Mouse (Mus musculus) heart, embryonic 14.5 days (tissue): ENCODE data around the gene Phldb1. TPM values are rescaled to one million over a fixed set of nuclear protein-coding genes. Genes with fewer than 3 reads are reported as not detected.

Source experiments
- ATAC-seq: fragments of 200-750 bp; cut with Nextera tagmentation; 2 replicates; pipeline ENCODE4 v1.8.0; 2017; ENCODE audit warnings: low read depth, moderate TSS enrichment; ENCODE audit not compliant: insufficient number of reproducible peaks, insufficient read depth, low FRiP score
- H3K27ac ChIP-seq, 2 experiments: fragments of 200-500 bp in 1 of 2; fragments of 300-500 bp in 1 of 2; sonication (generic) in 1 of 2; replicated peaks in 1 of 2; 2 replicates each; pipeline ENCODE4 v1.5.1; 2012 to 2014; ENCODE audit warnings: low read depth in 2 of 2, low read length in 2 of 2, control low read depth in 1 of 2, mild to moderate bottlenecking in 1 of 2, mixed read lengths in 1 of 2; ENCODE audit not compliant: control insufficient read depth in 1 of 2, insufficient read depth in 1 of 2
- H3K27me3 ChIP-seq: fragments of 300-500 bp; sonication (generic); 2 replicates; pipeline ENCODE4 v1.6.1; 2014; ENCODE audit warnings: mild to moderate bottlenecking, low read length, control low read depth; ENCODE audit not compliant: control insufficient read depth, insufficient read depth
- H3K36me3 ChIP-seq: fragments of 300-500 bp; sonication (generic); 2 replicates; pipeline ENCODE4 v1.6.1; 2014; ENCODE audit warnings: mild to moderate bottlenecking, control low read depth, low read length, mixed read lengths; ENCODE audit not compliant: control insufficient read depth, insufficient read depth
- H3K4me1 ChIP-seq, 2 experiments: fragments of 200-500 bp in 1 of 2; fragments of 300-500 bp in 1 of 2; sonication (generic) in 1 of 2; 2 replicates each; pipeline ENCODE4 v1.6.1; 2012 to 2014; ENCODE audit warnings: low read length in 2 of 2, control low read depth in 1 of 2, mixed read lengths in 1 of 2; ENCODE audit not compliant: control insufficient read depth in 2 of 2, insufficient read depth in 2 of 2
- H3K4me2 ChIP-seq: fragments of 300-500 bp; sonication (generic); 2 replicates; pipeline ENCODE4 v1.6.1; 2014; ENCODE audit warnings: mild to moderate bottlenecking, low read length
- H3K4me3 ChIP-seq, 2 experiments: fragments of 200-500 bp in 1 of 2; fragments of 300-500 bp in 1 of 2; sonication (generic) in 1 of 2; 2 replicates each; pipeline ENCODE4 v1.5.1; 2012 to 2014; ENCODE audit warnings: low read length in 2 of 2, mild to moderate bottlenecking in 2 of 2, control low read depth in 1 of 2, low read depth in 1 of 2, moderate library complexity in 1 of 2; ENCODE audit not compliant: control insufficient read depth in 1 of 2, insufficient read depth in 1 of 2
- H3K9ac ChIP-seq: fragments of 300-500 bp; sonication (generic); 2 replicates; pipeline ENCODE4 v1.6.1; 2014; ENCODE audit warnings: mild to moderate bottlenecking, low read length
- H3K9me3 ChIP-seq: fragments of 300-500 bp; sonication (generic); 2 replicates; pipeline ENCODE4 v1.6.1; 2016; ENCODE audit warnings: low read length, control low read depth; ENCODE audit not compliant: control insufficient read depth
- whole genome bisulfite sequencing: fragments of 180-500 bp; shearing (Covaris S2); extraction: QIAGEN DNeasy Blood & Tissue Kit; methylation state at CpG from one replicate; pipeline ENCODE4 v1.1.7; 2014; 5-methylcytosine and 5-hydroxymethylcytosine counted together
- polyA plus RNA-seq: library from polyadenylated mRNA; unstranded; fragments of >200 nt; fragmentation: Nextera tagmentation; extraction: Ambion mirVana; gene quantifications from 2 replicates; pipeline ENCODE4 v1.2.1, GENCODE M21; 2014

The Phldb1 gene
- polyA plus RNA-seq, 1 experiment from 2014 or later = 25.4 TPM

DNA sequence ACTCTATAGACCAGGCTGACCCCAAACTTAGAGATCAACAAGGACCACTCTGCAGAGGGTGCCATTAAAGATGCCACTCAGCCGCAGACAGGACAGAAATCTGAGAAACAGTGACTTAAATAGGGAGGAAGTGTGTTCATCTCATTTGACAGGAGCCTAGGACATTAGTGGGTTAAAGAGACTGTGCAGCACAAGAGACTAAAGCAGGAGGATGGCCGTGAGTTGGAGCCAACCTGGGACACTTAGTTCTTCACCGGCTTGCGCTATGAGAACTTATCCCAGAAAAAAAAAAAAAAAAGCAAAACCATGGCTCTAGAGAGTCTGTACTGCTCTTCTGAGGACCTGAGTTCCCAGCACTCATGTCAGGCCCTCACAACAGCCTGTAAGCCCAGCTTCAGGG lies 87.3 kb downstream of the Phldb1 start:
- 80% methylated on average over 4 of the region's 4 CpGs for WGBS
- H3K4me1 ChIP-seq = 0 out of 4 replicates have a peak, but pooled peaks cover 0 to 3% of the 10 kb centered on the region in 2 experiments
- no peak overlapping the region for H3K27ac ChIP-seq
- no peak overlapping the region for H3K4me2 ChIP-seq
- no peaks in the 10 kb centered on the region for H3K36me3 ChIP-seq
- H3K27me3 ChIP-seq = no peaks in the 10 kb centered on the region
- ATAC-seq = no peak
- no peak overlapping the region for H3K9ac ChIP-seq
- no peak overlapping the region for H3K4me3 ChIP-seq
- no peaks in the 10 kb centered on the region for H3K9me3 ChIP-seq

GRCm38 (mm10) chr9:44647026-44647425 lies 88.0 kb downstream of the Phldb1 start:
- no peak for ATAC-seq
- WGBS = 92% methylated on average over 8 of the region's 8 CpGs
- H3K4me1 ChIP-seq = 0 out of 4 replicates have a peak, but pooled peaks cover 0 to 3% of the 10 kb centered on the region in 2 experiments
- no peaks in the 10 kb centered on the region for H3K36me3 ChIP-seq
- H3K9ac ChIP-seq = no peak overlapping the region
- H3K9me3 ChIP-seq = no peaks in the 10 kb centered on the region
- H3K4me2 ChIP-seq = no peak overlapping the region
- H3K27me3 ChIP-seq = no peaks in the 10 kb centered on the region
- no peak overlapping the region for H3K27ac ChIP-seq
- H3K4me3 ChIP-seq = no peak overlapping the region

DNA sequence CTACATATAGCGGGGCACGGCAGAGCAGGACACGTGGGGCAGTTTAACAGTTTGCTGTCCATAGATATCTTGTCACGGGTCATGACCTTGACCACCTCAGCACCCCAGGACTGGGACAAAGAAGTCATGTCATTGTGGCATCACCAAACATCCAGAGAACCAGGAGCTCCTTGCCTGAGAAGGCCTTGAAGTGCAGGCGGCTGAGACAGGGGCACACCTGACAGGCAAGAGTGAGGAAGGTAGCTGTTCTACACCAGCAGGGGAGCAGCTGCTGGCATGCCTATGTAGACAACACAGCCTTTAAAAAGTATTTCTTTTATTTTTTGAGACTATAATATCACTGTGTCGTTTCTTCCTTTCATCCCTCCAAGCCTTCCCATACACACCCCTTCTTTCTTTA lies 88.6 kb downstream of the Phldb1 start:
- Histone ChIP-seq H3K4me3 (no peak overlapping the region), H3K9ac (no peak overlapping the region), H3K4me2 (no peak overlapping the region), H3K4me1 (0 out of 4 replicates have a peak, but pooled peaks cover 0 to 3% of the 10 kb centered on the region in 2 experiments), H3K27ac (no peak overlapping the region), H3K27me3 (no peaks in the 10 kb centered on the region), H3K9me3 (no peaks in the 10 kb centered on the region), H3K36me3 (no peaks in the 10 kb centered on the region)
- ATAC-seq = no peak
- WGBS = 74% methylated on average over 6 of the region's 6 CpGs

GRCm38 (mm10) chr9:44645924-44646323 lies 89.1 kb downstream of the Phldb1 start:
- ATAC-seq = no peak
- WGBS = 46% methylated on average over 15 of the region's 15 CpGs
- H3K9ac ChIP-seq = no peak overlapping the region
- H3K4me1 ChIP-seq = 0 out of 4 replicates have a peak, but pooled peaks cover 0 to 3% of the 10 kb centered on the region in 2 experiments
- no peaks in the 10 kb centered on the region for H3K9me3 ChIP-seq
- no peak overlapping the region for H3K4me3 ChIP-seq
- no peaks in the 10 kb centered on the region for H3K36me3 ChIP-seq
- H3K27ac ChIP-seq = no peak overlapping the region
- no peak overlapping the region for H3K4me2 ChIP-seq
- no peaks in the 10 kb centered on the region for H3K27me3 ChIP-seq

DNA sequence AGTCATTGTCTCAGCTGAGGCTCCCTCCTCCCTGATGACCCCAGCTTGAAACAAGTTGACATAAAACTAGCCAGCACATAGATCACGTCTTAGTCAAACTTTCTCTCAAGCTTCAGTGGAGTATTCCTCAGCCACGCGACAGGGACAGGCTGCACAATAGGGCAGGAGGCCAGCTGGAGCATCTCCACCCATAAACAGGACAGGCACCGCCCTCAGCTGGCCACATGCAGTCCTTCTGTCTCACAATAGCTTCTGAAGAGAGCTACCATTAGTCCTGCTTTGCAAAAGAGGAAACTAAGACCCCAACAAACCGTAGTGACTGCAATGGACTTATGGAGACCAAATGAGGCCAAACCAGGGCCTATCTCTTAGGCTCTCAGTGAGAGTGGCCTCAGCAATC lies 89.5 kb downstream of the Phldb1 start:
- Histone ChIP-seq H3K9me3 (no peaks in the 10 kb centered on the region), H3K27ac (no peak overlapping the region), H3K36me3 (peaks cover 4% of the 10 kb centered on the region; the same call in 1 of the 2 replicates), H3K9ac (no peak overlapping the region), H3K27me3 (no peaks in the 10 kb centered on the region), H3K4me2 (no peak overlapping the region), H3K4me1 (0 out of 4 replicates have a peak, but pooled peaks cover 0 to 3% of the 10 kb centered on the region in 2 experiments), H3K4me3 (no peak overlapping the region)
- ATAC-seq = no peak
- WGBS = 76% methylated on average over 5 of the region's 5 CpGs

DNA sequence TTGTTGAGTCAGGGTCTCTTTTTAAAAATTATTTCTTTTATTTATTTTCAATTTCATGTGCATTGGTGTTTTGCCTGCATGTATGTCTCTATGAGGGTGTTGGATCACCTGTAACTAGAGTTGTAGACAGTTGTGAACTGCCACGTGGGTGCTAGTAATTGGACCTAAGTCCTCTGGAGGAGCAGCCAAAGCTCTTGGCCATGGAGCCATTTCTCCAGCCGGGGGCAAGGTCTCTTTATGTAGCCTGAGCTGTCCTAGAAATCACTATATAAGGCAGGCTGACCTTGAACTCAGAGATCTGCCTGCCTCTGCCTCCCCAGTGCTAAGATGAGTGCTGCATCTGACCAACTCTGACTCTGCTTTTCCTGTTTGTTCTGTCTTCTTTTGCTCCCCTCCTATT lies 90.8 kb downstream of the Phldb1 start:
- 0 out of 4 replicates have a peak, but pooled peaks cover 0 to 3% of the 10 kb centered on the region in 2 experiments for H3K4me1 ChIP-seq
- H3K4me3 ChIP-seq = no peak overlapping the region
- ATAC-seq = no peak
- H3K27me3 ChIP-seq = no peaks in the 10 kb centered on the region
- no peak overlapping the region for H3K27ac ChIP-seq
- H3K4me2 ChIP-seq = no peak overlapping the region
- H3K9me3 ChIP-seq = no peaks in the 10 kb centered on the region
- no peak overlapping the region for H3K9ac ChIP-seq
- H3K36me3 ChIP-seq = peaks cover 8% of the 10 kb centered on the region; the same call in 1 of the 2 replicates
- WGBS = 76% methylated on average over 2 of the region's 2 CpGs

GRCm38 (mm10) chr9:44643103-44643502 lies 91.9 kb downstream of the Phldb1 start:
- Histone ChIP-seq H3K9ac (no peak overlapping the region), H3K27ac (no peak overlapping the region), H3K4me1 (0 out of 4 replicates have a peak, but pooled peaks cover 0 to 3% of the 10 kb centered on the region in 2 experiments), H3K9me3 (no peaks in the 10 kb centered on the region), H3K36me3 (peaks cover 16% of the 10 kb centered on the region), H3K4me3 (no peak overlapping the region), H3K27me3 (no peaks in the 10 kb centered on the region), H3K4me2 (no peak overlapping the region)
- 92% methylated on average over 7 of the region's 7 CpGs for WGBS
- ATAC-seq = no peak

DNA sequence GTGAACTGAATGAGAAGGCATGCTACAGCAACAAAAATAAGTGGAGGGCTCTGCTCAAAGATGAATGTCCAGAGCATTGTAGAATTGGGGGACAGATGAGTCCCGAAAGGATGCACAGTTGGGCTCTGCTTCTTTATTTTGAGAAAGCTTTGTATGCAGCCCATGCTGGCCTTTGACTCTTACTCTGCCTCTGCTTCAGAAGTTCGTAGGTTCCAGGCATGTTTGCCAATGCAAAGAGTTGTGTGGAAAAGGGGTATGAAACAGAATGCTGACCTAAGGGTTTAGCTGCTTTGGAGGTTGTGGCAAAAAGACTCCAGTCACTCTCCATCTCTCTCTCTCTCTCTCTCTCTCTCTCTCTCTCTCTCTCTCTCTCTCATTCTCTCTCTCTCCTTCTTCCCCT lies 93.4 kb downstream of the Phldb1 start:
- Histone ChIP-seq H3K9me3 (no peaks in the 10 kb centered on the region), H3K27ac (no peak overlapping the region), H3K36me3 (peaks cover 31% of the 10 kb centered on the region), H3K27me3 (no peaks in the 10 kb centered on the region), H3K4me3 (no peak overlapping the region), H3K4me1 (0 out of 4 replicates have a peak, but pooled peaks cover 0 to 3% of the 10 kb centered on the region in 2 experiments), H3K4me2 (no peak overlapping the region), H3K9ac (no peak overlapping the region)
- WGBS = 95% methylated on average over 2 of the region's 2 CpGs
- ATAC-seq = no peak
